Mouse (Mus musculus) frontal cortex, adult 2 months (tissue): Measurements from ENCODE around the gene Gpr182. TPM values are rescaled to one million over a fixed set of nuclear protein-coding genes. Genes with fewer than 3 reads are reported as not detected.

Source experiments
- DNase-seq, 2 experiments: peaks; one replicate each; pipeline ENCODE4 v3.0.0; 2022; ENCODE audit warnings: low spot score in 1 of 2; ENCODE audit errors: extremely low spot score in 1 of 2
- polyA plus RNA-seq: library from polyadenylated mRNA; depleted of rRNA; stranded (reverse); fragments of >200 nt; gene quantifications from 2 replicates; pipeline ENCODE4 v1.2.3, GENCODE M21; 2012

Gpr182 gene
- polyA plus RNA-seq, 1 experiment: 1.9 TPM

- DNase-seq: peak in 1 of 2 experiments; percentile 71
These were observed 12.4 kb downstream of the Gpr182 start, which contains the start of gene Zbtb39 for GRCm38 (mm10) chr10:127739083-127739660. Gene Zbtb39, plus strand, starts transcription at chr10:127739538.

- peak in 1 of 2 experiments; percentile 45 for DNase-seq
These were observed 13.2 kb downstream of the Gpr182 start for GRCm38 (mm10) chr10:127738151-127738882.

- no peak for DNase-seq
These were observed 14.0 kb downstream of the Gpr182 start for GRCm38 (mm10) chr10:127737552-127737951.

- no peak for DNase-seq
These were observed 14.6 kb downstream of the Gpr182 start for GRCm38 (mm10) chr10:127736916-127737315.

- DNase-seq: no peak
These were observed 15.3 kb downstream of the Gpr182 start for GRCm38 (mm10) chr10:127736266-127736665.

GRCm38 (mm10) chr10:127734434-127734833 is 17.1 kb downstream of the Gpr182 start:
- DNase-seq: peak in 1 of 2 experiments; percentile 48

GRCm38 (mm10) chr10:127731397-127731796 is 20.1 kb downstream of the Gpr182 start:
- no peak for DNase-seq

GRCm38 (mm10) chr10:127730933-127731310 is 20.6 kb downstream of the Gpr182 start:
- DNase-seq: no peak

- DNase-seq: peak in 1 of 2 experiments; percentile 52
These were observed 21.1 kb downstream of the Gpr182 start for GRCm38 (mm10) chr10:127730285-127730932.

GRCm38 (mm10) chr10:127728437-127728836 is 23.1 kb downstream of the Gpr182 start:
- peak in 1 of 2 experiments; percentile 31 for DNase-seq

GRCm38 (mm10) chr10:127725136-127725535 is 26.4 kb downstream of the Gpr182 start:
- no peak for DNase-seq

GRCm38 (mm10) chr10:127724178-127724577 is 27.4 kb downstream of the Gpr182 start, which contains the start of gene Tac2:
Gene Tac2, plus strand, starts transcription at chr10:127724478.
- DNase-seq: no peak

- peak in 1 of 2 experiments; percentile 24 for DNase-seq
These were observed 29.7 kb downstream of the Gpr182 start for GRCm38 (mm10) chr10:127721671-127722418.

GRCm38 (mm10) chr10:127712736-127713135 is 38.8 kb downstream of the Gpr182 start:
- no peak for DNase-seq

GRCm38 (mm10) chr10:127710331-127710730 is 41.2 kb downstream of the Gpr182 start:
- no peak for DNase-seq

GRCm38 (mm10) chr10:127708850-127709370 is 42.6 kb downstream of the Gpr182 start:
- no peak for DNase-seq

GRCm38 (mm10) chr10:127707721-127708120 is 43.8 kb downstream of the Gpr182 start:
- DNase-seq: no peak

- DNase-seq: no peak
These were observed 45.7 kb downstream of the Gpr182 start for GRCm38 (mm10) chr10:127705783-127706182.

- no peak for DNase-seq
These were observed 46.7 kb downstream of the Gpr182 start, which contains the start of gene Myo1a for GRCm38 (mm10) chr10:127704766-127705220. Gene Myo1a, plus strand, starts transcription at chr10:127705170.

- no peak for DNase-seq
These were observed 47.2 kb downstream of the Gpr182 start for GRCm38 (mm10) chr10:127704293-127704692.
